Mouse (Mus musculus) lung, postnatal 14 days (tissue): ENCODE data around the gene Cfap74.
"Not testable (repeated sequence)": the region's sequence is repeated elsewhere in the genome, so short reads cannot be mapped to it uniquely, and the experiment has no call there.

ENCODE experiments used
- DNase-seq: peaks from one replicate; pipeline ENCODE4 v3.0.0; 2021

The Cfap74 gene

GRCm38 (mm10) chr4:155470263-155470953, 61.4 kb downstream of the Cfap74 start:
- DNase-seq: no peak

GRCm38 (mm10) chr4:155470997-155471396, 62.0 kb downstream of the Cfap74 start:
- DNase-seq: no peak

GRCm38 (mm10) chr4:155471406-155471805, 62.4 kb downstream of the Cfap74 start:
- no peak for DNase-seq

- no peak for DNase-seq
Measured at GRCm38 (mm10) chr4:155472716-155473290, 63.8 kb downstream of the Cfap74 start.

DNA sequence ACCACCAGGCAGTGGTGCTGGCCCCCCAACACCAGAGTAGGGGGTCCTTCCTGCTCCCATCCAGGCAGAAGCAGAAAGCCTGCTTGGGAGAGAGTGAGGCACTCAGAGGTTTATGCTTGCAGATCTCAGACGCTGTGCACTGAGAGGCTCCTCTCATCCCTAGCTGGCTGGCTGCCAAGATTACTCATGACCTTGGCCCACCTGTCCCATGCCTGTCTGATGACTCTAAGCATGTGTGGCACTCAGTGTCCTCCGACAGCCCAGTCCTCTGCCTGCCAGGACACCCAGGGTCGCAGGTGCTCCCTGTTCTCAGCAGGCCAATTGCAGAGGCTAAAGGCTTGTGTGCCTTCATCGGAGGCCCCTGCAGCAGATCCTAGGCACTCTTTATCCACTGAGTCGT, 64.3 kb downstream of the Cfap74 start:
- no peak for DNase-seq

DNA sequence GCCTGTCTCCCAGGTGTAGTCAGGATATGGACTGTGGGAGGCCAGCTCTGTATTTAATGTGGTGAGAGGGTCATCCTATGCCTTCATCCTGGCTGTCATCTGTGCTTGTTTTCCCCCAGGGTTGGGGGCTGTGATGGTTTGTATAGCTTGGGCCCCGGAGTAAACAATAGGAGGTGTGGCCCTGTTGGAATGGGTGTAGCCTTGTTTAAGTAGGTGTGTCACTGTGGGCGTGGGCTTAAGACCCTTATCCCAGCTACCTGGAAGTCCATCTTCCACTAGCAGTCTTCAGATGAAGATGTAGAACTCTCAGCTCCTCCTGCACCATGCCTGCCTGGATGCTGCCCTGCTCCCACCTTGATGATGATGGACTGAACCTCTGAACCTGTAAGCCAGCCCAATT, 64.8 kb downstream of the Cfap74 start:
- DNase-seq: not testable (repeated sequence)

DNA sequence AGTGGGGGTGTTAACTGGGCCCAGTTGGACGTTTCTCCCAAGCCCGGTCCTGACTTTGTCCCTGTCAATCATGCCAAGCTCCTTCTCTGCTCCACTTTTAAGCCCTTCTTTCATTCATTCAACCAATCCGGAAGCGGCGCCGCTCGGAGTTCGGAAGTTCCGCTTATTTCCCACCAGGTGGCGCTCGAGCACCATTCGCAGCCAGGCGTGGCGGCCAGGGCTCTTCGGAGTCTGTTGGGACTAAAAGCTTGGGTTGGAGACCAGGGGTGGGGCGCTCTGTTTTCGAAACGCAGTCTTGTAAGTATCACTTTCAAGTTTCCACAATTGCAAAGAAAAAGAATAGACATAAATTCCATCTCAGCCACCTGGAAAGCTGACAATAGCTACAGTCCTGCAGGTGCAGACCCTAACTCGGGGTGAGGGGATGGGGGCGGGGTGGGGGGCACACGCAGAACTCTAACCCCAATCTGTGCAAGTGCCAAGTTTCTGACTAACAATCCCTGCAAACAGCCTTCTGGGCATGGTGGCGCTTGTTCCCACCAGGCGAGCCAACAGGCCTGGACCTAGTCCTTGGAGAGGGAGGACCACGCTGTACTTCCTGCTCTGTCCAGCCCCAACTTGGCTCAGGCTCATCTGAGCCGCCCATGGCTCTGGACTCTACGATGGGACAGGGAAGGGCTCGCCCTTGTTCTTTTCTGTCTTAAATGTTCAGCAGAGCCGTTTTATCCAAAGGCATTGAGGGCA, 72.6 kb downstream of the Cfap74 start:
- peak; percentile 87 for DNase-seq

GRCm38 (mm10) chr4:155482125-155482480, 73.1 kb downstream of the Cfap74 start:
- DNase-seq: no peak

DNA sequence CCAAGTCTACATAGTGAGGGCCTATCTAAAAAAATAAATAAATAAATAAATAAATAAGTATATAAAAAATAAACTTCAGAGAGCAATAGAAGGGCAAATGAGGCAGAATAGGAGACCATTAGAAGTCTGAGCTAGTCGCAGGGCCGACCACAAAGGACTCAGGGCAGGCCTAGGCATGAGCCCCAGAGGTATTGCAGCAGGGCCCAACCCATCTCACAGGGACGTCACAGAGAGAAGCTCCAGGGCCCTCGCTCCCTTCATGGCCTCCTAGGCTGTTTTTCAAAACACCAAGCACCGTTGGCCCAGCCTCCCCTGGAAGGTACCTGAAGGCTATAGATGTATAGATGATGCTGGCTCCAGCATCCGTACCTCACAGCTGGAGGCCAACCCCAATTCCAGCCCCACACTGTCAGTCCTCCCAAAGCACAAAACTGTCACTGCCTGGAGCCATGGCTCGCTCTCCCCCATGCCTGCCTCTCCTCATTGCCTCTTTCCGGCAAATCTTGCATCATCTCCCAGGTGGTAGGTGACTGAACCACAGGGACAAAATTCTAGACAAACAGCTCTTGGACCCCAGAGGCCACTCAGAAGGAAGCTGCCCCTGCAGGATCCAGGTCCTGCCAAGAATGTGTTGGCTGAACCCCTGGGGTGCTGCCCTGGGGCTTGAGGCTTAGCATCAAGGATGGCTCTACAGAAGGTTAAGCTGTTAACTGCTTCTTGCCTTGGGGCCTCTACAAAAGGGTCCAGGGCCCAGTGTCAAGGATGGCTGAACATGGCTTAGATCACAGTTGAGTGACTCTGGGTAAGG, 73.9 kb downstream of the Cfap74 start:
- DNase-seq: no peak

DNA sequence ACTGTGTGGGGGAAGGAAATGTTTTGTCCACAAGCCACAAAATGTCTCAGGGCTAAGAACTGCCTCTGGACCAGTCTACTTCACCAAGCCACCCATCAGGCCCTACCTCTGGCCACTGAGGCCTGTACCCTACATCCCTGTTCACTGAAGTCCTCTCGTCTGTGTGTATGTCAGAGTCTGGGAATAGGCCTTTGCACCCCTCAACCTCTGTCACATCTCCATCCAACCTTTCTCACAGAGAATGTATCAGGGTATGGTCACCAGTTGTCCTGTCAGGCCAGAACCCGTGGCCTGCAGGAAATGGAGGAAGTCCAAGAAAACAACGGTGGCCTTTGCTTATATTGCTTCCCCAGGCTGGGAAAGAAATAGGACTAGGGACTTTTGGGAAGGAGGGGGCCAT, 76.5 kb downstream of the Cfap74 start:
- DNase-seq: no peak

- no peak for DNase-seq
Measured at GRCm38 (mm10) chr4:155487746-155488145, 78.8 kb downstream of the Cfap74 start.

DNA sequence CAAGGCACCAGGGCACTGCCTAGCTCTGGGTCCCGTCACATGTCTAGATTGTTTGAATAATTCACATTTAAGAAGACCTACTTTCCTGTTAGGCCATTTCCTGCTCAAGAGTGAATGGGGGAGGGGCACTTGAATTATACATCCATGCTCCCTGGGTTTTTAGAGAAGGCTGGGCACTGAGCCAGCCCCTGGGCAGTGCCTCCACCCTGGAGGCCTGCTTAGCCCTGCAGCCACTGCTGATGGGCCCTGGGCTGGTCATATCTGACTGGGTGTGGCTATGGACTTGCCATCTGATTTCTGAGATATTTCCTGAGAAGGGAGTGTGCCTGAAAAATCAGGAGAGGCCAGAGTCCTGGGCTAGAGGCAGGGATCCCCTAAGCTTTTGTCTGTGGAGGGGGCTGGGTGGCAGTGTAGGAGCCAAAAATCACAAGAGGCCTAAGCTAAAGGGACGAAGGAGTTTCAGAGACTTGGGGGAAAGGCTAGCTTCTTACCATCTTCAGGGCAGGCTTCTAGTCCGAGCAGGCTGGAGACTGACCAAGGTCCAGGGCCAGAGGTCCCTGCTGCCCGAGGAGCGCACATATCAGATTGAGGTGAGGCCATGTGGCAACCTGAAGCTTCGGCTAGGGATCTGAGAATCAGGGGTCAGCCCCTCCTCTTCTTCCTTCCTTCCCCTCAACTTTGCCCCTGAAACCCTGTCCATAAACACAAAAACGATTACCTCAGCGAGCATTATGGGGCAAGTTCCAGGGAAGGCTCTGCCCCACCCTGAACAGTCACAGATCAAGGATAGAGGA, 79.4 kb downstream of the Cfap74 start:
- DNase-seq: peak; percentile 87

DNA sequence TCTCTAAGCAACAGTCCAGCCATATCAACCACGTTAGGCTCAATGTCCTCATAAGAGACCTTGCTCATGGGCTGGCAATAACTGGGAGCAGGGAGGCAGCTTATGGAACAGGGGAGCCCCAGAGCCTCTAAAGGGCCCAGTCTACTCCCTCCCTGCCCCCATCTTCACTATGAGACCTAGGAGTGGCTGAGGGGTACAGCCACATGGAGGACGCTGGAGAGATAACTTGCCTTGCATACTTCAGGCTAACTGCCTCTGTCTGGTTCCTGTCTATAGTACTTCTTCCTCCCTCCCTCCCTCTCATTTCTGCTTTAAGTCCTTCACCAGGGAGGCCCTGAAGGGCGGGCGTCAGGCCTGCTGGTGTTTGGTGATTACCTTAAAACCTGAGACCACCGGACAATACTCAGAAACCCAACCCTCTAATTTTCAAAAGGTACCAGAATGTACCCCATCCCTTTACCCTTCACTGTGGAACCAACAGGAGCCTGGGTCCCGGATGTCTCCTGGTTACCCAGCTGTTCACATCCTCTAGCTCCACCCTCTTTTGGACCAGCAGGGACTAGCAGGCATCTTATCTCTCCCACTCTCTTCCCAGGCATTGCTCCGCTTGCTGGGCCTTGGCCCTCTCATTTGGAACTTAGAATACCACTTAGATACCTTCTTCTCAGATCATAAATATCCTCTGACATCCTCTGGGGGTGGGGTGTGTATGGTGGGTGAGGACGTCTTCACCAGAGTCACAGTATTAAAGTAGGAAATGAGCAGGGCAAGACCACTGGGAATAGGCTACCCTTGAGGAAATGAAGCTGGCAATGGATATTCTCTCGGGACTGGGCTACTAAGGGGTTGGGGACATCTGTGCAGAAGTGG, 80.3 kb downstream of the Cfap74 start:
- DNase-seq: no peak

DNA sequence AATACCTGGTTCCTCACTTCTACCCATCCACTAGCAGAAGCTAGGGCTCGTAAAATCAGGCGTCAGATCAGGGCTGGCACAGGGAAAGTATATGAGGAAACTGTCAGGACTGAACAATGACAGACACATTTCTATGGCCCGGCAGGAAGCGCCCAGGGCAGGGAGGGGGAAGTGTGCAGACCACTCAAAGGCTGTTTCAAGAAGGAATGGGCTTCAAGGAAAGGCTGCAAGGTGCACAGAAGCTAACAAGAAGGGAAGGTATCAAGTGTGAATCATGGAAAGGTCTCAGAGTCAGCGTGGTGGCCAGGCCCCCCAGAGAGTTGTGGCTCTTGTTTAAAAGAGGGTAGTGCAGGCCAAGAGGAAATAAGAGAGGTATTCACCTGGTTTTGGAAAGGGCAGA, 81.5 kb downstream of the Cfap74 start:
- DNase-seq: peak; percentile 28

- DNase-seq: peak; percentile 98
Measured at GRCm38 (mm10) chr4:155490990-155491504, 82.1 kb downstream of the Cfap74 start, which contains the start of gene Gnb1. Gene Gnb1, plus strand, starts transcription at chr4:155491361.

GRCm38 (mm10) chr4:155491529-155492130, 82.6 kb downstream of the Cfap74 start:
- DNase-seq: peak; percentile 19

DNA sequence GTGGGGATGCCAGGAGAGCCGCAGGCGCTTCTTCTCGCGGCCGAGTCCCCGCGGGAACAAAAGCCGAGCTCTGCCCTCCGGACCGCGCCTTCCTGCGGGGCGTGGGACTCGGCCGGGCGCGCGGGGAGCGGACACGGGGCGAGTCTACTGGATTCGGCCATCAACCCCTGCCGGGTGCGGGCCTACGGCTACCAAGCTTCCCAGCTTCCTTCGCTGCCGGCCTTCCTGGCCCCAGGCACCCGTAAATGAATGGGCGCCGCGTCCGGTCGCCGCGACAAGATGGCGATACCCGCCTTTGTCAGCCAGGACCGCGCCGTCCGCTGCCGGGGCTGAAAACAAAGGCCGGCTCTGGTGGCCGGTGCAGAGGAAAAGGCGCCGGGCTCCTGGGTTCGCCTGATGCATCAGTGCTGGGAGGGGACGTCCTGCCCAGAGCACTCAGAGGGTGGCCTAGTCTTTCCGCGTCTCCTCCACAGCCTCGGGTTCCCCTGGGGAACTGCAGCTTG, 83.2 kb downstream of the Cfap74 start:
- peak; percentile 60 for DNase-seq

DNA sequence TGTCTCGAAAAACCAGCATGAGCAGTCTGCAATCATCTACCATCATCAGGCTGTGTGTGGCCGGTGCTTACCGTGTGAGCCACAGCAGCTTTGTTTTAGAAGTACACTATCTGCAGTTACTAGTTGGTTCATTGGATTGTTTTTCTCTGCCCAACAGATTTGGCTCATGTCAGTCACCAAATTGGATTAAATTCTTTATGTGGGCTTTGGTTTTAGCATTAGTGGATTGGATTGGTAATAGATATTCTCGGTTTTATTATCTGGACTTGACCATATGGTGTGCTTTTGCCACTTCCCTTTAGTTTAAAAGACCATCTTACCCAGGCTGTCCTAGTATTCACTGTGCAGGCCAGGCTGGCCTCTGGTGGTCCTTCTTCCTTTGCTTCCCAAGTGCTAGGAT, 85.9 kb downstream of the Cfap74 start:
- DNase-seq: no peak

DNA sequence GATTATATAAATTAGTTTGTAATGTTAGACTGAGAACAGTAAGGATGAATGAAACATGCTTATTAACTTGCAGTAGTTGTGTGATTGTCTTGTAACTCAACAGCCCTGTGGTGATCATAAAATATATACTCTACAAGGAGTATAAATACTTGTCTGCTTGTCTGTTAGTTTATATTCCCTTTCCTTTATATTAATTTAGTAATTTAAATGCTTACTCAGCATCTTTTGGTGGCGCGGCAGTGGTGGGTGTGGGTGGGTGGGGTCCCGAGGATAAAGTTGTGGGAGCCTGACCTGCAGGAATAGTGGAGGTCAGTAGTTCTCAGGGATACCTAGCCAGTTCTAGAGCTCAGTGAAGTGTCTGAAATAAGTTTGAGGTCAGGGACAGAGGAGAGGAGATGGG, 89.0 kb downstream of the Cfap74 start:
- DNase-seq: no peak

- no peak for DNase-seq
Measured at GRCm38 (mm10) chr4:155501126-155501525, 92.1 kb downstream of the Cfap74 start.

GRCm38 (mm10) chr4:155505067-155505466, 96.1 kb downstream of the Cfap74 start:
- no peak for DNase-seq
